Mouse (Mus musculus) frontal cortex, adult 2 months (tissue): ENCODE results near the gene Ankrd63. TPM values are rescaled to one million over a fixed set of nuclear protein-coding genes. Genes with fewer than 3 reads are reported as not detected.
A peak's percentile ranks its signal among the peaks of the same experiment; 100 is the strongest.

Source experiments
- DNase-seq, 2 experiments: peaks; one replicate each; pipeline ENCODE4 v3.0.0; 2022; ENCODE audit warnings: low spot score in 1 of 2; ENCODE audit errors: extremely low spot score in 1 of 2
- polyA plus RNA-seq: library from polyadenylated mRNA; depleted of rRNA; stranded (reverse); fragments of >200 nt; gene quantifications from 2 replicates; pipeline ENCODE4 v1.2.3, GENCODE M21; 2012

The Ankrd63 gene
- polyA plus RNA-seq, 1 experiment = 24.3 TPM

GRCm38 (mm10) chr2:118695677-118696232 lies 8.0 kb downstream of the Ankrd63 start:
- DNase-seq = peak in 1 of 2 experiments; percentile 85

DNA sequence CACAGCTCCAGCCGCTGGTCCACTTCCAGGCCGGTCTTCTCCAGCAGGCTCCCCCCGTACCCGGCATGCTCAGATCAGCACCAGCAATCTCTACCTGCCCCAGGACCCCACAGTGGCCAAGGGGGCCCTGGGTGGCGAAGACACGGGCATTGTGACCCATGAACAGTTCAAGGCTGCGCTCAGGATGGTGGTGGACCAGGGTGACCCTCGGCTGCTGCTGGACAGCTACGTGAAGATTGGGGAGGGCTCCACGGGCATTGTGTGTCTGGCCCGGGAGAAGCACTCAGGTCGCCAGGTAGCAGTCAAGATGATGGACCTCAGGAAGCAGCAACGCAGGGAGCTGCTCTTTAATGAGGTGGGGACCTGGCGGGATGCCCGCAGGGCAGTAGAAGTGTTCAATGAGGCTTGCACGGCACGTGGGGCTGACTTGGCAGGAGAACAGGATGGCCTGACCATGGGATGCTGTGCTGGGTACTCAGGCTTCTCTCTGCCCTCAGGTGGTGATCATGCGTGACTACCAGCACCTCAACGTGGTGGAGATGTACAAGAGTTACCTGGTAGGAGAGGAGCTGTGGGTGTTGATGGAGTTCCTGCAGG lies 10.3 kb downstream of the Ankrd63 start:
- DNase-seq = no peak

GRCm38 (mm10) chr2:118689875-118690274 lies 13.9 kb downstream of the Ankrd63 start:
- DNase-seq = no peak

DNA sequence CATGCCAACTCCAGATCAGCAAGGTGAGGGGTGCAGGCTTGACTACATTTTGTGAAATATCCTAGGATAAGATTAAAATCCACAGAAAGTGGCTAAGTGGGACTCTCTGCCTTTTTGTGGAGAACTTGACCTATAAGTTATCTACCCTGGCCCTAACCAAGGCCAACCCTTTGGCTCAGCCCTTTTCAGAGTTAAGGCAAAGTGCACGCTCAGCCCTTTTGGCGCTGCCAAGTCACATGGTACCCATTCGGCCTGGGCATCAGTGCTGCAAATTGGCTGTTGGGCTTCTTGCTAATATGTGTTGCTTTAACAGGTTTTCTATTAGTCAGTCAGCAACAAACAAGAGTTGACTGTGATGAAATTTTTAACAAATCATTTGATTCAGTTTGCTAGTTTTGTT lies 16.0 kb downstream of the Ankrd63 start:
- DNase-seq = no peak

- no peak for DNase-seq
Measured at GRCm38 (mm10) chr2:118686693-118687092, 17.1 kb downstream of the Ankrd63 start.

DNA sequence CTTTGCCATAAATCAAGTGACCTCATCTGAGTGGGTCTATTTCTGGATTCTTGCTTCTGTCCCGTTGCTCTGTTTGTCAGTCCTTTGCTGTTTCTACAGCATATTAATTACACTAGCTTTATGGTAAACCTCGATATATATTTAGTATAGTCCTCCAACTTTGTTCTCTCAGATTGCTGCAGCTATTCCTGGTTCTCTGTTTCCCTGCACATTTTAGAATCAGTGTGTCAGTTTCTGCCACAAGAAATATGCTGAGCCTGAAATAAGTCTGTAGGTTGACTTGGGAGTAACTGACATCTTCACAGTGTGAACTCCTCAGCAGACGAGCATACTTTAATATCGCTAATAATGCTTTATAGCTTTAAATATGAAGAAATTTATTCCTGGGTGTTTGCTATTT lies 18.7 kb downstream of the Ankrd63 start:
- peak in 1 of 2 experiments; percentile 38 for DNase-seq

DNA sequence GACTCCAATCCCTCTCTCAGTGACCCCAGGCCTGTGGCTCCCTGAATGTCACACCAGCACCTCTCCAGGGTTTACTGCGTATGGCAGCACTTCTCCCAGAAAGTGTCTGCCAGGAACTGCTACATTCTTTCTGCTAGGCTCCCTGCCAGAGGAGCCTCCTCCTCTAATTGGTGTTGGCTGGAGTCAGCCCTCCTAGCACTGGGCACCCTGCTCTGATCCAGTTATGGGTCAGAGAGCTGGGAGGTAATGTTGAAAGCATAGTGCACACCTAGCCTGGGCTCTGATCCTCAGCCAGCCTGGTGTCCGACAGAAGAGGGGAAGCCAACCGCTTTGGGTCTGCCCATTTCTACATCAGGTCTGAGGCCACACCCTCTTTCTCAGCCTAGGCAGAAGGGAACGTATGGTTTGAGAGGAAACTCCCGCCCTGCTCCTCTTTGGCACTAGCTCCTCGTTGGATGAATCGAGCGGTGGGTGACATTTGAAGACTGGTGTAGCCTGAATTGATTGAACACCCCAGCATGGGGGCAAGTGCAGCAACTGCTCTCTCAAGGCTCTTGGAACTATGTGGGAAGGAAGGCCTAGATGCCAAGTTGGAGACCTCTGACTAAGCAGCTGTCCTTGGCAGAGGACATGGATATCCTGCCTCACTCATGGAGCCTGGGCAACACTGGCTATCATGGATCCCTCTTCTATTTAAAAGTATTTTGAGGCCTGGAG lies 21.1 kb downstream of the Ankrd63 start:
- DNase-seq = no peak

DNA sequence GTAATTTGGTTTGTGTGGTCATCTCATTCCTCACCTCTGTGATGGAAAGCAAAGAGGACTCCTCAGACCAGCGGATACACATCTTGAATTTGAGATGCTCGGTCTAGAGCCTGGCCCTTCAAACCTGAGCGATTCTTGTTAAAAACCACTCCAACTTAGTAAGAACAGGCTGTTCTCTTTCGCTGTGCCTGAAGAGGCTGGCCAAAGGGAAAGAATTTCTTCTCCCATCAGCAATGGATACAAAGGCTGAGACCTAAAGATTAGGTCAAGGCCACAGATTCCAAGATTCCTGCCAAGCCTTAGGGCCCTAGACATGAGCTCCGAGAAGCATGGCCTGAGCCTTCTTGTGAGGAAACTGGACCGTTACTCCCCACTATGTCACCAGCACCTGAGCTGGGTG lies 22.8 kb downstream of the Ankrd63 start:
- DNase-seq = no peak

GRCm38 (mm10) chr2:118679577-118679976 lies 24.2 kb downstream of the Ankrd63 start:
- no peak for DNase-seq

DNA sequence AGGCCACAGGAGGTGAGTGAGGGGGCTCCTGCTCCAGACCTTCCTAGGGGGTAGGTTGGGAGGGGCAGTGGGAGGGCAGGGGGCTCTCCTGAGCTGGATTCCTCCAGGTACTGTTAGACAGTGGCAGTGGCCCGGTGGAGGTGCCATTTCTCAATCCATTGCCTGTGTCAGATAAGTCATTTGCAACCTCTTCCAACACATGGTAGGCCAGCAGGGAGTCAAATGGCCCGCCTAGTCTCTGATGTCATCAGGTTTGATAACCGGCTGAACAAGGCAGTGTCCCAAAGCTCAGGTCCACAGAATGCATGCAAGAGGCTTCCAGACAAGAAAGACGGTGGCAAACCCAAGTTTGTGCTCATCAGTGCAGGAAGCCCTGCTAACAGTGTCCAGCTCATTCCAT lies 25.9 kb downstream of the Ankrd63 start:
- DNase-seq = no peak

- no peak for DNase-seq
Measured at GRCm38 (mm10) chr2:118676839-118677741, 26.7 kb downstream of the Ankrd63 start.

- DNase-seq = no peak
Measured at GRCm38 (mm10) chr2:118674500-118674899, 29.3 kb downstream of the Ankrd63 start.

- DNase-seq = no peak
Measured at GRCm38 (mm10) chr2:118673686-118674465, 29.9 kb downstream of the Ankrd63 start.

DNA sequence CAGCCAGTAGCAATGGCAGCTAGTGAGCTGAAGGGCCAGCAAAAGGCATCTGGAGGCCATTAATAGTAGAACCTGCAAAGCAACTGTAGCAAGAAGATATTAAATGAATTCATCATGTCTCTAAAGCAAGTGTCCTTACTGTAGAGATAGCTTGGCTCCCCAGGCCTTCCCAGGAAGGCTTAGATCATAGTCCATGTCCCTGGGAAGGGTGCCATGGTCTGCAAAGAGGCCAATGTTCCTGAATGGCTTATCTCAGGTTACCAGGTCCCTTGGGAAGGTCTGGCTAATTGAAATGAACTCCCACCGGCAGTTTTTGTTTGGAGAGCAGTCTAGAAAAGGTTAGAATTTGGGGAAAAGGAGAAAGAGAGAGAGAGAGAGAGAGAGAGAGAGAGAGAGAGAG lies 32.0 kb downstream of the Ankrd63 start:
- DNase-seq = no peak

- DNase-seq = no peak
Measured at GRCm38 (mm10) chr2:118669785-118670184, 34.0 kb downstream of the Ankrd63 start.

GRCm38 (mm10) chr2:118669245-118669644 lies 34.5 kb downstream of the Ankrd63 start:
- no peak for DNase-seq

- DNase-seq = no peak
Measured at GRCm38 (mm10) chr2:118667181-118667580, 36.6 kb downstream of the Ankrd63 start.

DNA sequence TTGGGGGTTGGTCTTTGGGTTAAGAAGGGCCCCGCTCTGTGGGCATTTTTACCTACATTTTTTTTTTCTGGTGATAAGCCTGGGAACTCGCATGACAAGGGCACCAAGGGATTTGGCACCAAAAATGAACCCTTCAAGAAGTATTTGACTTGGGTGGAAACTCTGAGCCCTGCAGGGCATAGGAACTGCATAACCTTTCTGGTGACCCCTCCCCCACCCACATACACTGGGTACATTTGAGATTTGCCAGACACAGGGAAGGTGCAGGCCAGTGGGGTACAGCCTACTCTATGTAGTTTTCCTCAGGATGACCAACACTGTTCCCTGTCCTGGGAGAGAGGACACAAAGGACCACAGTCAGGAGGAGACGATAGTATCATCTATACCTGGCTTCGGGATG lies 38.1 kb downstream of the Ankrd63 start:
- no peak for DNase-seq

DNA sequence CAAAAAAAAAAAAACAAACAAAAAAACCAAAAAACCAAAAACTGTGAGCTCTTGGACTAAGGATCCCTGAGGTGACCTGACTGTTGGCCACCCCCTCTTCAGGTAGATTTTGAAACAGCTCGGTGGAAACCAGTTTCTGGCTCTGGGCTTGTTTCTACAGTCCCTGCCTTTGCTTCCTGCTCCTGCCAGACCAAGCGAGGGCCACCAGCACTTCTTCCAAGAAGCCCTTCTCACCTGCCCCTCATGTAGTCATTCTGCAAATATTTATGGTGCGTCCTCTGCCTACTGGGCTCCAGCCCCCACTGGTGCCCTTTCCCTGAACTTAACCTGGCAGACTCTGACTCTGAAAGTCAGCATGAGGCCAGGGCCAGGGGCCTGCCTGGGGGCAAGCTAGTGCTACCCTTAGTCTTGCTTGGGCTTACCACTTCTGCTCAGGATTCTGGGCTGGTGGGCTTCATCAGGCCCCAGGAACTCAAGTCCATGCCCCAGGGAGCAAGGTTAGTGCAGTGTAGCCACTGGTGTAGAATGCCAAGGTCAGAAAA lies 38.7 kb downstream of the Ankrd63 start:
- no peak for DNase-seq
